Mouse (Mus musculus): ENCODE results near the gene Arhgap9. TPM values are rescaled to one million over a fixed set of nuclear protein-coding genes. Genes with fewer than 3 reads are reported as not detected.
"Not testable (repeated sequence)": the region's sequence is repeated elsewhere in the genome, so short reads cannot be mapped to it uniquely, and the experiment has no call there.

Gene Arhgap9
- polyA plus RNA-seq, 1 experiment from 2014 or later: 4.4 TPM

- not testable (repeated sequence) for H3K9me3 ChIP-seq (ENCODE audit: control insufficient read depth, low read length); H3K9ac ChIP-seq (ENCODE audit: low read length); H3K4me1 ChIP-seq (replicated peaks; ENCODE audit: control insufficient read depth, insufficient read depth, low read length); DNase-seq (ENCODE audit: low spot score); ATAC-seq (replicated peaks; ENCODE audit: low FRiP score, low TSS enrichment, low read depth); H3K4me2 ChIP-seq (ENCODE audit: low read length); H3K27me3 ChIP-seq (replicated peaks; ENCODE audit: control insufficient read depth, insufficient read depth, low read length); H3K4me3 ChIP-seq (ENCODE audit: low read depth, low read length); H3K27ac ChIP-seq (ENCODE audit: low read depth)
- 85% methylated on average over 5 of the region's 5 CpGs for WGBS
- peaks cover 15% of the 10 kb centered on the region for H3K36me3 ChIP-seq (ENCODE audit: control insufficient read depth, insufficient read depth, low read length)
Observed at GRCm38 (mm10) chr10:127313516-127313915, 8.2 kb upstream of the Arhgap9 start.

GRCm38 (mm10) chr10:127314950-127315349 lies 6.8 kb upstream of the Arhgap9 start:
- not testable (repeated sequence) for DNase-seq (ENCODE audit: low spot score); ATAC-seq (replicated peaks; ENCODE audit: low FRiP score, low TSS enrichment, low read depth); H3K9ac ChIP-seq (ENCODE audit: low read length); H3K36me3 ChIP-seq (ENCODE audit: control insufficient read depth, insufficient read depth, low read length); H3K4me3 ChIP-seq (ENCODE audit: low read depth, low read length); H3K27me3 ChIP-seq (replicated peaks; ENCODE audit: control insufficient read depth, insufficient read depth, low read length); H3K4me1 ChIP-seq (replicated peaks; ENCODE audit: control insufficient read depth, insufficient read depth, low read length); H3K27ac ChIP-seq (ENCODE audit: low read depth); H3K4me2 ChIP-seq (ENCODE audit: low read length); H3K9me3 ChIP-seq (ENCODE audit: control insufficient read depth, low read length)
- WGBS: 79% methylated on average over 1 of the region's 1 CpGs

GRCm38 (mm10) chr10:127317277-127317676 lies 4.5 kb upstream of the Arhgap9 start:
- Histone ChIP-seq H3K36me3 (ENCODE audit: control insufficient read depth, insufficient read depth, low read length) (no peaks in the 10 kb centered on the region), H3K27ac (ENCODE audit: low read depth) (no peak overlapping the region), H3K4me2 (ENCODE audit: low read length) (no peak overlapping the region), H3K9ac (ENCODE audit: low read length) (no peak overlapping the region), H3K4me1 (replicated peaks; ENCODE audit: control insufficient read depth, insufficient read depth, low read length) (no peaks in the 10 kb centered on the region), H3K9me3 (ENCODE audit: control insufficient read depth, low read length) (no peaks in the 10 kb centered on the region), H3K27me3 (replicated peaks; ENCODE audit: control insufficient read depth, insufficient read depth, low read length) (no peaks in the 10 kb centered on the region), H3K4me3 (ENCODE audit: low read depth, low read length) (no peak overlapping the region)
- 89% methylated on average over 2 of the region's 2 CpGs for WGBS
- DNase-seq (ENCODE audit: low spot score) (no peak), ATAC-seq (replicated peaks; ENCODE audit: low FRiP score, low TSS enrichment, low read depth) (no peak)

- DNase-seq (ENCODE audit: low spot score) (no peak), ATAC-seq (replicated peaks; ENCODE audit: low FRiP score, low TSS enrichment, low read depth) (no peak)
- 44% methylated on average over 4 of the region's 4 CpGs for WGBS
- no peak overlapping the region for H3K9ac ChIP-seq (ENCODE audit: low read length)
- no peaks in the 10 kb centered on the region for H3K36me3 ChIP-seq (ENCODE audit: control insufficient read depth, insufficient read depth, low read length)
- H3K4me1 ChIP-seq (replicated peaks; ENCODE audit: control insufficient read depth, insufficient read depth, low read length): no peaks in the 10 kb centered on the region
- H3K27me3 ChIP-seq (replicated peaks; ENCODE audit: control insufficient read depth, insufficient read depth, low read length): no peaks in the 10 kb centered on the region
- no peaks in the 10 kb centered on the region for H3K9me3 ChIP-seq (ENCODE audit: control insufficient read depth, low read length)
- no peak overlapping the region for H3K27ac ChIP-seq (ENCODE audit: low read depth)
- no peak overlapping the region for H3K4me3 ChIP-seq (ENCODE audit: low read depth, low read length)
- H3K4me2 ChIP-seq (ENCODE audit: low read length): no peak overlapping the region
Observed at GRCm38 (mm10) chr10:127318009-127318408, 3.8 kb upstream of the Arhgap9 start.

- no peak overlapping the region for H3K27ac ChIP-seq (ENCODE audit: low read depth)
- no peak overlapping the region for H3K4me3 ChIP-seq (ENCODE audit: low read depth, low read length)
- H3K9ac ChIP-seq (ENCODE audit: low read length): no peak overlapping the region
- DNase-seq (ENCODE audit: low spot score) (no peak), ATAC-seq (replicated peaks; ENCODE audit: low FRiP score, low TSS enrichment, low read depth) (no peak)
- H3K9me3 ChIP-seq (ENCODE audit: control insufficient read depth, low read length): no peaks in the 10 kb centered on the region
- WGBS: 71% methylated on average over 7 of the region's 7 CpGs
- no peaks in the 10 kb centered on the region for H3K36me3 ChIP-seq (ENCODE audit: control insufficient read depth, insufficient read depth, low read length)
- H3K27me3 ChIP-seq (replicated peaks; ENCODE audit: control insufficient read depth, insufficient read depth, low read length): peaks cover 9% of the 10 kb centered on the region; the same call in 1 of the 2 replicates
- no peak overlapping the region for H3K4me2 ChIP-seq (ENCODE audit: low read length)
- no peaks in the 10 kb centered on the region for H3K4me1 ChIP-seq (replicated peaks; ENCODE audit: control insufficient read depth, insufficient read depth, low read length)
Observed at GRCm38 (mm10) chr10:127319969-127320368, 1.8 kb upstream of the Arhgap9 start.

GRCm38 (mm10) chr10:127322178-127322577 lies 414 bp downstream of the Arhgap9 start:
- Histone ChIP-seq H3K36me3 (ENCODE audit: control insufficient read depth, insufficient read depth, low read length) (no peaks in the 10 kb centered on the region), H3K9me3 (ENCODE audit: control insufficient read depth, low read length) (no peaks in the 10 kb centered on the region), H3K4me1 (replicated peaks; ENCODE audit: control insufficient read depth, insufficient read depth, low read length) (peaks cover 13% of the 10 kb centered on the region; the same call in 1 of the 2 replicates), H3K9ac (ENCODE audit: low read length) (no peak overlapping the region), H3K27ac (ENCODE audit: low read depth) (no peak overlapping the region), H3K27me3 (replicated peaks; ENCODE audit: control insufficient read depth, insufficient read depth, low read length) (peaks cover 31% of the 10 kb centered on the region), H3K4me2 (ENCODE audit: low read length) (no peak overlapping the region), H3K4me3 (ENCODE audit: low read depth, low read length) (no peak overlapping the region)
- DNase-seq (ENCODE audit: low spot score) (no peak), ATAC-seq (replicated peaks; ENCODE audit: low FRiP score, low TSS enrichment, low read depth) (no peak)
- 56% methylated on average over 13 of the region's 13 CpGs for WGBS

GRCm38 (mm10) chr10:127322669-127323068 lies 905 bp downstream of the Arhgap9 start:
- peaks cover 13% of the 10 kb centered on the region; the same call in 1 of the 2 replicates for H3K4me1 ChIP-seq (replicated peaks; ENCODE audit: control insufficient read depth, insufficient read depth, low read length)
- peaks cover 36% of the 10 kb centered on the region for H3K27me3 ChIP-seq (replicated peaks; ENCODE audit: control insufficient read depth, insufficient read depth, low read length)
- no peak overlapping the region for H3K9ac ChIP-seq (ENCODE audit: low read length)
- H3K36me3 ChIP-seq (ENCODE audit: control insufficient read depth, insufficient read depth, low read length): no peaks in the 10 kb centered on the region
- H3K4me3 ChIP-seq (ENCODE audit: low read depth, low read length): no peak overlapping the region
- DNase-seq (ENCODE audit: low spot score): no peak
- WGBS: 58% methylated on average over 4 of the region's 4 CpGs
- no peak overlapping the region for H3K27ac ChIP-seq (ENCODE audit: low read depth)
- no peaks in the 10 kb centered on the region for H3K9me3 ChIP-seq (ENCODE audit: control insufficient read depth, low read length)
- ATAC-seq (replicated peaks; ENCODE audit: low FRiP score, low TSS enrichment, low read depth): no peak
- H3K4me2 ChIP-seq (ENCODE audit: low read length): no peak overlapping the region

GRCm38 (mm10) chr10:127323131-127323855 lies 1.5 kb downstream of the Arhgap9 start:
- no peaks in the 10 kb centered on the region for H3K9me3 ChIP-seq (ENCODE audit: control insufficient read depth, low read length)
- no peaks in the 10 kb centered on the region for H3K36me3 ChIP-seq (ENCODE audit: control insufficient read depth, insufficient read depth, low read length)
- H3K4me1 ChIP-seq (replicated peaks; ENCODE audit: control insufficient read depth, insufficient read depth, low read length): peaks cover 13% of the 10 kb centered on the region; the same call in 1 of the 2 replicates
- H3K9ac ChIP-seq (ENCODE audit: low read length): no peak overlapping the region
- H3K27me3 ChIP-seq (replicated peaks; ENCODE audit: control insufficient read depth, insufficient read depth, low read length): peaks cover 42% of the 10 kb centered on the region
- WGBS: 67% methylated on average over 17 of the region's 17 CpGs
- ATAC-seq (replicated peaks; ENCODE audit: low FRiP score, low TSS enrichment, low read depth): no peak
- no peak overlapping the region for H3K4me3 ChIP-seq (ENCODE audit: low read depth, low read length)
- DNase-seq (ENCODE audit: low spot score): no peak
- no peak overlapping the region for H3K27ac ChIP-seq (ENCODE audit: low read depth)
- H3K4me2 ChIP-seq (ENCODE audit: low read length): no peak overlapping the region

GRCm38 (mm10) chr10:127324495-127324894 lies 2.7 kb downstream of the Arhgap9 start:
- no peak overlapping the region for H3K4me2 ChIP-seq (ENCODE audit: low read length)
- H3K9me3 ChIP-seq (ENCODE audit: control insufficient read depth, low read length): no peaks in the 10 kb centered on the region
- no peak overlapping the region for H3K4me3 ChIP-seq (ENCODE audit: low read depth, low read length)
- H3K27me3 ChIP-seq (replicated peaks; ENCODE audit: control insufficient read depth, insufficient read depth, low read length): peaks cover 44% of the 10 kb centered on the region
- peaks cover 13% of the 10 kb centered on the region; the same call in 1 of the 2 replicates for H3K4me1 ChIP-seq (replicated peaks; ENCODE audit: control insufficient read depth, insufficient read depth, low read length)
- no peaks in the 10 kb centered on the region for H3K36me3 ChIP-seq (ENCODE audit: control insufficient read depth, insufficient read depth, low read length)
- H3K9ac ChIP-seq (ENCODE audit: low read length): no peak overlapping the region
- 8% methylated on average over 7 of the region's 7 CpGs for WGBS
- DNase-seq (ENCODE audit: low spot score) (no peak), ATAC-seq (replicated peaks; ENCODE audit: low FRiP score, low TSS enrichment, low read depth) (no peak)
- no peak overlapping the region for H3K27ac ChIP-seq (ENCODE audit: low read depth)

All from intestine, embryonic 14.5 days (tissue).